8 mouse cellular contexts compared by ENCODE assay signal in genomic region chr13:21158785-21159474, GRCm38 (mm10). TPM values are rescaled to one million over a fixed set of nuclear protein-coding genes. Genes with fewer than 3 reads are reported as not detected.
DNase-seq lines count a peak whose midpoint lies in the region; ATAC-seq and TF ChIP-seq lines count a peak whose summit lies in the region.

No protein-coding gene starts in this region.

- H3K36me3 ChIP-seq in kidney, adult 2 months (ENCODE audit: control insufficient read depth, insufficient read depth, low read length): no peaks in the 10 kb centered on the region
- no peaks in the 10 kb centered on the region for H3K36me3 ChIP-seq in liver, adult 2 months (ENCODE audit: control insufficient read depth, insufficient read depth, low read length)

- peak; percentile 82 for TF ChIP-seq CTCF in kidney, adult 2 months (conservative IDR thresholded peaks at IDR 0.05; ENCODE audit: insufficient read depth, insufficient read length, low read depth, low read length)
- TF ChIP-seq CTCF in liver, adult 2 months (IDR thresholded peaks at IDR 0.05; ENCODE audit: low read depth, low read length): peak; percentile 86

- peak overlapping the region; percentile 73 for H3K4me3 ChIP-seq in kidney, adult 2 months (ENCODE audit: insufficient read depth, low read depth, low read length)
- peak overlapping the region; percentile 52 for H3K4me3 ChIP-seq in liver, adult 2 months (ENCODE audit: insufficient read depth, low read depth, low read length)

- WGBS in kidney, adult 2 months: 1% methylated on average over 19 of the region's 19 CpGs
- 1% methylated on average over 19 of the region's 19 CpGs for WGBS in liver, adult 2 months

- H3K9ac ChIP-seq in liver, adult 2 months (ENCODE audit: low read depth, low read length): peak overlapping the region; percentile 12

- H3K4me1 ChIP-seq in kidney, adult 2 months (ENCODE audit: control insufficient read depth, insufficient read depth, low read length): no peaks in the 10 kb centered on the region
- 0 out of 2 replicates have a peak, but pooled peaks cover 2% of the 10 kb centered on the region for H3K4me1 ChIP-seq in liver, adult 2 months (ENCODE audit: control insufficient read depth, insufficient read depth, low read length)

- no peaks in the 10 kb centered on the region for H3K27me3 ChIP-seq in kidney, adult 2 months (replicated peaks; ENCODE audit: control insufficient read depth, insufficient read depth, low read length)
- H3K27me3 ChIP-seq in liver, adult 2 months (ENCODE audit: control insufficient read depth, insufficient read depth, low read length): no peaks in the 10 kb centered on the region

- no peak for TF ChIP-seq POLR2A in kidney, adult 2 months (IDR thresholded peaks at IDR 0.05; ENCODE audit: low read depth, low read length)
- TF ChIP-seq POLR2A in liver, adult 2 months (IDR thresholded peaks at IDR 0.05; ENCODE audit: extremely low read depth, insufficient read depth, low read length): no peak

- H3K79me2 ChIP-seq in liver, adult 2 months (ENCODE audit: control insufficient read depth, insufficient read depth, low read length): no peaks in the 10 kb centered on the region

- peak overlapping the region; percentile 43 for H3K27ac ChIP-seq in kidney, adult 2 months (ENCODE audit: insufficient read depth, low read depth, low read length)
- no peak overlapping the region for H3K27ac ChIP-seq in liver, adult 2 months (replicated peaks; ENCODE audit: insufficient read depth, low read depth, low read length)

- peak; percentile 93 for DNase-seq in 3T3-L1 (ENCODE audit: low read depth, low spot score)
- DNase-seq in adrenal gland, adult 8-10 months: peak; percentile 79
- DNase-seq in embryo, embryonic 9.5 days (ENCODE audit: extremely low spot score): peak; percentile 88
- peak; percentile 86 to 93 for DNase-seq in heart, adult 18-20 months
- DNase-seq in kidney, adult 2 months: peak; percentile 92
- peak; percentile 78 for DNase-seq in liver, adult 2 months (ENCODE audit: extremely low read depth, low read depth, low spot score)
- DNase-seq in spleen, postnatal 4 days (ENCODE audit: low spot score in 2 of 2): peak; percentile 81 to 93

- ATAC-seq in monocyte, adult 5-6 weeks (replicated peaks; ENCODE audit: insufficient number of reproducible peaks, low FRiP score, low TSS enrichment, poor library complexity, severe bottlenecking): peak; percentile 62

RNA-seq across cellular contexts. Expression of gene Olfr1368, which starts 13.3 kb away (rescaled TPM):
- not detected for total RNA-seq in adrenal gland, adult 8-10 months (2022)
- not detected for total RNA-seq in heart, adult 18-20 months (2021)
- polyA plus RNA-seq in kidney, adult 2 months (2012; rRNA removed): not detected in 2 replicates
- not detected in 2 replicates for total RNA-seq in liver, adult 2 months (2014; rRNA removed)
- polyA plus RNA-seq in liver, adult 2 months (2012; rRNA removed): not detected in 2 replicates
- total RNA-seq in monocyte, adult 5-6 weeks (2017): not detected in 3 replicates

RNA-seq across cellular contexts. Expression of gene Trim27, which starts 20.3 kb away (rescaled TPM):
- 10 to 100 TPM; 46.8 to 54.3 (median 52.6) TPM for total RNA-seq in adrenal gland, adult 8-10 months (2022)
- total RNA-seq in heart, adult 18-20 months (2021): 10 to 100 TPM; 20.5 to 21.4 TPM
- 29.9 and 30.2 TPM in 2 replicates for polyA plus RNA-seq in kidney, adult 2 months (2012; rRNA removed)
- total RNA-seq in liver, adult 2 months (2014; rRNA removed): 9.4 and 16.4 TPM in 2 replicates
- 33.9 and 39.5 TPM in 2 replicates for polyA plus RNA-seq in liver, adult 2 months (2012; rRNA removed)
- total RNA-seq in monocyte, adult 5-6 weeks (2017): 81.0 to 103 TPM (median 88.2 TPM) in 3 replicates

RNA-seq across cellular contexts. Expression of gene Olfr263, which starts 29.5 kb away (rescaled TPM):
- not detected for total RNA-seq in adrenal gland, adult 8-10 months (2022)
- total RNA-seq in heart, adult 18-20 months (2021): not detected
- polyA plus RNA-seq in kidney, adult 2 months (2012; rRNA removed): not detected in 2 replicates
- total RNA-seq in liver, adult 2 months (2014; rRNA removed): not detected in 2 replicates
- not detected in 2 replicates for polyA plus RNA-seq in liver, adult 2 months (2012; rRNA removed)
- total RNA-seq in monocyte, adult 5-6 weeks (2017): not detected in 3 replicates

RNA-seq across cellular contexts. Expression of gene Olfr1369-ps1, which starts 47.6 kb away (rescaled TPM):
- total RNA-seq in adrenal gland, adult 8-10 months (2022): not detected
- not detected for total RNA-seq in heart, adult 18-20 months (2021)
- not detected in 2 replicates for polyA plus RNA-seq in kidney, adult 2 months (2012; rRNA removed)
- not detected in 2 replicates for total RNA-seq in liver, adult 2 months (2014; rRNA removed)
- polyA plus RNA-seq in liver, adult 2 months (2012; rRNA removed): not detected in 2 replicates
- not detected in 3 replicates for total RNA-seq in monocyte, adult 5-6 weeks (2017)
